Mouse (Mus musculus) spleen, adult 2 months (tissue): ENCODE measurements around the gene Fam13a.

Experiments
- CTCF ChIP-seq: fragments of 200-500 bp; IDR thresholded peaks from 2 replicates; pipeline ENCODE4 v1.5.1; 2011; ENCODE audit warnings: mild to moderate bottlenecking, inconsistent platforms; ENCODE audit not compliant: insufficient read depth, insufficient read length, insufficient replicate concordance; ENCODE audit errors: extremely low read depth
- POLR2A ChIP-seq: fragments of 200-500 bp; IDR thresholded peaks from 2 replicates; pipeline ENCODE4 v1.6.1; 2011; ENCODE audit warnings: low read depth, low read length, inconsistent platforms

- no peak for TF ChIP-seq CTCF
- no peak for TF ChIP-seq POLR2A
Measured at GRCm38 (mm10) chr6:58950410-58950809, 73.9 kb downstream of the Fam13a start.
